Mouse (Mus musculus) embryo, embryonic 10 days (tissue): ENCODE measurements at regions not wholly inside any gene's neighbourhood (a gene's known extent, or its start where the extent isn't known, plus 50 kb on each side); places are given as distances from the start of the nearest gene placed in this dataset.
A peak's percentile ranks its signal among the peaks of the same experiment; 100 is the strongest.

Source experiments
- DNase-seq: peaks from one replicate; pipeline ENCODE4 v3.0.0-alpha.2; 2015; ENCODE audit warnings: low spot score

GRCm38 (mm10) chr12:96226446-96226845 is 534.4 kb downstream of the Flrt2 start:
- DNase-seq: no peak

- DNase-seq: no peak
These were observed 536.7 kb downstream of the Flrt2 start for GRCm38 (mm10) chr12:96228714-96229113.

- DNase-seq: no peak
These were observed 543.5 kb downstream of the Flrt2 start for GRCm38 (mm10) chr12:96235510-96235909.

- no peak for DNase-seq
These were observed 544.0 kb downstream of the Flrt2 start for GRCm38 (mm10) chr12:96235996-96236525.

- no peak for DNase-seq
These were observed 547.6 kb downstream of the Flrt2 start for GRCm38 (mm10) chr12:96239642-96240041.

- DNase-seq: no peak
These were observed 570.0 kb downstream of the Flrt2 start for GRCm38 (mm10) chr12:96261978-96262377.

GRCm38 (mm10) chr12:96275894-96276293 is 583.9 kb downstream of the Flrt2 start:
- DNase-seq: no peak

- DNase-seq: peak; percentile 67
These were observed 619.1 kb downstream of the Flrt2 start for GRCm38 (mm10) chr12:96311137-96311536.

GRCm38 (mm10) chr12:96323061-96323786 is 631.2 kb downstream of the Flrt2 start:
- DNase-seq: no peak

- no peak for DNase-seq
These were observed 659.1 kb downstream of the Flrt2 start for GRCm38 (mm10) chr12:96351143-96351542.

- no peak for DNase-seq
These were observed 686.9 kb downstream of the Flrt2 start for GRCm38 (mm10) chr12:96378924-96379323.

GRCm38 (mm10) chr12:96419104-96419503 is 727.1 kb downstream of the Flrt2 start:
- DNase-seq: no peak

GRCm38 (mm10) chr12:96419567-96419966 is 727.5 kb downstream of the Flrt2 start:
- DNase-seq: no peak

- DNase-seq: no peak
These were observed 735.6 kb downstream of the Flrt2 start for GRCm38 (mm10) chr12:96427589-96427988.

GRCm38 (mm10) chr12:96442546-96442945 is 750.5 kb downstream of the Flrt2 start:
- no peak for DNase-seq

- DNase-seq: peak; percentile 68
These were observed 761.3 kb downstream of the Flrt2 start for GRCm38 (mm10) chr12:96453374-96453773.

- no peak for DNase-seq
These were observed 784.3 kb downstream of the Flrt2 start for GRCm38 (mm10) chr12:96476344-96476743.

- DNase-seq: no peak
These were observed 796.5 kb downstream of the Flrt2 start for GRCm38 (mm10) chr12:96488448-96488960.

GRCm38 (mm10) chr12:96509658-96510057 is 817.6 kb downstream of the Flrt2 start:
- no peak for DNase-seq

- DNase-seq: no peak
These were observed 866.8 kb downstream of the Flrt2 start for GRCm38 (mm10) chr12:96558824-96559223.

- DNase-seq: no peak
These were observed 902.8 kb downstream of the Flrt2 start for GRCm38 (mm10) chr12:96594845-96595244.

- DNase-seq: no peak
These were observed 923.1 kb downstream of the Flrt2 start for GRCm38 (mm10) chr12:96615134-96615533.

GRCm38 (mm10) chr12:96615850-96616249 is 923.8 kb downstream of the Flrt2 start:
- no peak for DNase-seq

GRCm38 (mm10) chr12:96617226-96617625 is 925.2 kb downstream of the Flrt2 start:
- no peak for DNase-seq
